Mouse (Mus musculus) heart, embryonic 13.5 days (tissue): ENCODE data around the gene Cdk20. TPM values are rescaled to one million over a fixed set of nuclear protein-coding genes. Genes with fewer than 3 reads are reported as not detected.

ENCODE experiments used
- polyA plus RNA-seq: library from polyadenylated mRNA; unstranded; fragments of >200 nt; fragmentation: Nextera tagmentation; extraction: Ambion mirVana; gene quantifications from 2 replicates; pipeline ENCODE4 v1.2.1, GENCODE M21; 2015

The Cdk20 gene
- polyA plus RNA-seq, 1 experiment from 2014 or later, result 5.1 TPM

Other genes with a start within 250 kb of the Cdk20 start
- 16.3 and 17.4 TPM in 2 replicates for gene Cdc14b, start 157.0 kb upstream of the Cdk20 start, polyA plus RNA-seq
- gene Aaed1, start 119.6 kb upstream of the Cdk20 start, polyA plus RNA-seq, result 62.9 and 68.6 TPM in 2 replicates
- gene Ctsl, start 61.4 kb upstream of the Cdk20 start, polyA plus RNA-seq, result 257 and 294 TPM in 2 replicates
- gene Fam240b, start 65.5 kb downstream of the Cdk20 start, polyA plus RNA-seq, result not detected in 2 replicates